Mouse (Mus musculus): ENCODE measurements around the gene Kif21a. TPM values are rescaled to one million over a fixed set of nuclear protein-coding genes. Genes with fewer than 3 reads are reported as not detected.

Kif21a gene
- polyA plus RNA-seq, 1 experiment = 3.1 TPM

GRCm38 (mm10) chr15:91033529-91033928 lies 16.2 kb downstream of the Kif21a start:
- Histone ChIP-seq H3K79me2 (ENCODE audit: control insufficient read depth, insufficient read depth) (peaks cover 28% of the 10 kb centered on the region), H3K79me3 (ENCODE audit: low read depth) (peaks cover 6% of the 10 kb centered on the region), H3K4me3 (ENCODE audit: insufficient read depth, poor library complexity, severe bottlenecking) (no peak overlapping the region), H3K36me3 (ENCODE audit: control insufficient read depth, insufficient read depth) (no peaks in the 10 kb centered on the region), H3ac (ENCODE audit: control insufficient read depth, insufficient read length, low read depth) (no peak overlapping the region), H3K27me3 (ENCODE audit: control insufficient read depth, insufficient read depth, insufficient read length) (no peaks in the 10 kb centered on the region)
- no peak for TF ChIP-seq CEBPB (IDR thresholded peaks at IDR 0.05; ENCODE audit: low read depth)
- TF ChIP-seq CTCF (IDR thresholded peaks at IDR 0.05; ENCODE audit: control insufficient read depth, insufficient read depth, insufficient read length) = no peak
- TF ChIP-seq MAX (IDR thresholded peaks at IDR 0.05) = no peak
- TF ChIP-seq USF1 (IDR thresholded peaks at IDR 0.05; ENCODE audit: low read depth) = no peak
- no peak for TF ChIP-seq MYOD1 (IDR thresholded peaks at IDR 0.05; ENCODE audit: control insufficient read depth, insufficient read length, low read depth)
- no peak for TF ChIP-seq MYOG (IDR thresholded peaks at IDR 0.05; ENCODE audit: control insufficient read depth, extremely low read depth, insufficient read length)
- TF ChIP-seq FOSL1 (IDR thresholded peaks at IDR 0.05; ENCODE audit: insufficient read depth, low read length, poor library complexity, severe bottlenecking) = no peak

- Histone ChIP-seq H3K4me3 (ENCODE audit: insufficient read depth, poor library complexity, severe bottlenecking) (no peak overlapping the region), H3K36me3 (ENCODE audit: control insufficient read depth, insufficient read depth) (no peaks in the 10 kb centered on the region), H3K27me3 (ENCODE audit: control insufficient read depth, insufficient read depth, insufficient read length) (no peaks in the 10 kb centered on the region), H3K79me3 (ENCODE audit: low read depth) (no peaks in the 10 kb centered on the region), H3K79me2 (ENCODE audit: control insufficient read depth, insufficient read depth) (peaks cover 14% of the 10 kb centered on the region), H3ac (ENCODE audit: control insufficient read depth, insufficient read length, low read depth) (no peak overlapping the region)
- TF ChIP-seq CTCF (IDR thresholded peaks at IDR 0.05; ENCODE audit: control insufficient read depth, insufficient read depth, insufficient read length) (no peak), MYOD1 (IDR thresholded peaks at IDR 0.05; ENCODE audit: control insufficient read depth, insufficient read length, low read depth) (no peak), USF1 (IDR thresholded peaks at IDR 0.05; ENCODE audit: low read depth) (no peak), MAX (IDR thresholded peaks at IDR 0.05) (no peak), FOSL1 (IDR thresholded peaks at IDR 0.05; ENCODE audit: insufficient read depth, low read length, poor library complexity, severe bottlenecking) (no peak), CEBPB (IDR thresholded peaks at IDR 0.05; ENCODE audit: low read depth) (no peak), MYOG (IDR thresholded peaks at IDR 0.05; ENCODE audit: control insufficient read depth, extremely low read depth, insufficient read length) (no peak)
These were observed 20.8 kb downstream of the Kif21a start for GRCm38 (mm10) chr15:91028962-91029361.

DNA sequence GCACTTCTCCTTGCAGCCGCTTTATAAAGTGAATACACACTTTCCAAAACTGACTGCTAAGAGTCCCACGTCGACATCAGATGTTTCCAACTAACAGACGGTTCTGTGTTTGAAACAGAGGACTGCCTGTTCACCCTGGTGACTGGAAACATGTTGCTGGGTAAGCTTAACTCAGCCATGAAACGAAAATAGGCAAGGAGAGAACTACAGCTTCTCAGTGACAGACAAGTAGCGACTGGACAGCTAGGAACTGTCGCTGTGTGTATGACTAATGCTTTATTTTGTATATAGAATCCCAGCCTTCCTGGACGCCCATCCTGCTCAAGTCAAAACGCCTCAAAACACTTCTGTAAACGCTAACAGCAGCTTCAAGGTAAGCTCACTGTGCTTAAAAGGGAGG lies 21.3 kb downstream of the Kif21a start:
- Histone ChIP-seq H3K79me3 (ENCODE audit: low read depth) (no peaks in the 10 kb centered on the region), H3K36me3 (ENCODE audit: control insufficient read depth, insufficient read depth) (no peaks in the 10 kb centered on the region), H3ac (ENCODE audit: control insufficient read depth, insufficient read length, low read depth) (no peak overlapping the region), H3K27me3 (ENCODE audit: control insufficient read depth, insufficient read depth, insufficient read length) (no peaks in the 10 kb centered on the region), H3K79me2 (ENCODE audit: control insufficient read depth, insufficient read depth) (peaks cover 14% of the 10 kb centered on the region), H3K4me3 (ENCODE audit: insufficient read depth, poor library complexity, severe bottlenecking) (no peak overlapping the region)
- no peak for TF ChIP-seq CEBPB (IDR thresholded peaks at IDR 0.05; ENCODE audit: low read depth)
- TF ChIP-seq MYOD1 (IDR thresholded peaks at IDR 0.05; ENCODE audit: control insufficient read depth, insufficient read length, low read depth) = no peak
- no peak for TF ChIP-seq MAX (IDR thresholded peaks at IDR 0.05)
- TF ChIP-seq MYOG (IDR thresholded peaks at IDR 0.05; ENCODE audit: control insufficient read depth, extremely low read depth, insufficient read length) = no peak
- TF ChIP-seq USF1 (IDR thresholded peaks at IDR 0.05; ENCODE audit: low read depth) = no peak
- TF ChIP-seq CTCF (IDR thresholded peaks at IDR 0.05; ENCODE audit: control insufficient read depth, insufficient read depth, insufficient read length) = no peak

GRCm38 (mm10) chr15:91022276-91022675 lies 27.5 kb downstream of the Kif21a start:
- Histone ChIP-seq H3ac (ENCODE audit: control insufficient read depth, insufficient read length, low read depth) (no peak overlapping the region), H3K79me3 (ENCODE audit: low read depth) (peaks cover 1% of the 10 kb centered on the region), H3K27me3 (ENCODE audit: control insufficient read depth, insufficient read depth, insufficient read length) (no peaks in the 10 kb centered on the region), H3K4me3 (ENCODE audit: insufficient read depth, poor library complexity, severe bottlenecking) (no peak overlapping the region), H3K79me2 (ENCODE audit: control insufficient read depth, insufficient read depth) (peaks cover 16% of the 10 kb centered on the region), H3K36me3 (ENCODE audit: control insufficient read depth, insufficient read depth) (no peaks in the 10 kb centered on the region)
- TF ChIP-seq CEBPB (IDR thresholded peaks at IDR 0.05; ENCODE audit: low read depth) = no peak
- TF ChIP-seq FOSL1 (IDR thresholded peaks at IDR 0.05; ENCODE audit: insufficient read depth, low read length, poor library complexity, severe bottlenecking) = no peak
- TF ChIP-seq CTCF (IDR thresholded peaks at IDR 0.05; ENCODE audit: control insufficient read depth, insufficient read depth, insufficient read length) = no peak
- TF ChIP-seq MYOG (IDR thresholded peaks at IDR 0.05; ENCODE audit: control insufficient read depth, extremely low read depth, insufficient read length) = no peak
- no peak for TF ChIP-seq MYOD1 (IDR thresholded peaks at IDR 0.05; ENCODE audit: control insufficient read depth, insufficient read length, low read depth)
- no peak for TF ChIP-seq MAX (IDR thresholded peaks at IDR 0.05)
- TF ChIP-seq USF1 (IDR thresholded peaks at IDR 0.05; ENCODE audit: low read depth) = no peak

DNA sequence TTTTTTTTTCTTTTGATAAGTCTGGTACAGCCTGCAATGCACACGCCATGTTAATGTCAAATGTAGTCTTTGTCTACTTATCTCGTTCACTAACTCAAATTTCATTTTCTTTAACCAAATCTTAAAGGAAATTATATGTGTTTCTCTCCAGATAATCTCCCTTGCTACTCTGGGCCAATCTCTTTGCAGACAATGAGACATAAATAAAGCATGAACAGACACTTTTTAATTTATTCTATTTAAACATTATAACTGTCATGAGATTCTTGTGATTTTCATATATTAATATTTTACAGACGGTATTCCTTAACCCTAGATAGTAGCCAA lies 30.9 kb downstream of the Kif21a start:
- Histone ChIP-seq H3K36me3 (ENCODE audit: control insufficient read depth, insufficient read depth) (no peaks in the 10 kb centered on the region), H3K79me3 (ENCODE audit: low read depth) (peaks cover 1% of the 10 kb centered on the region), H3K79me2 (ENCODE audit: control insufficient read depth, insufficient read depth) (peaks cover 10% of the 10 kb centered on the region), H3K4me3 (ENCODE audit: insufficient read depth, poor library complexity, severe bottlenecking) (no peak overlapping the region), H3K27me3 (ENCODE audit: control insufficient read depth, insufficient read depth, insufficient read length) (no peaks in the 10 kb centered on the region), H3ac (ENCODE audit: control insufficient read depth, insufficient read length, low read depth) (no peak overlapping the region)
- TF ChIP-seq MYOG (IDR thresholded peaks at IDR 0.05; ENCODE audit: control insufficient read depth, extremely low read depth, insufficient read length) (no peak), CTCF (IDR thresholded peaks at IDR 0.05; ENCODE audit: control insufficient read depth, insufficient read depth, insufficient read length) (no peak), MAX (IDR thresholded peaks at IDR 0.05) (no peak), USF1 (IDR thresholded peaks at IDR 0.05; ENCODE audit: low read depth) (no peak), MYOD1 (IDR thresholded peaks at IDR 0.05; ENCODE audit: control insufficient read depth, insufficient read length, low read depth) (no peak), FOSL1 (IDR thresholded peaks at IDR 0.05; ENCODE audit: insufficient read depth, low read length, poor library complexity, severe bottlenecking) (no peak), CEBPB (IDR thresholded peaks at IDR 0.05; ENCODE audit: low read depth) (no peak)

All from C2C12 (cell line).